Mouse (Mus musculus): Measurements from ENCODE around the gene Mt3. TPM values are rescaled to one million over a fixed set of nuclear protein-coding genes. Genes with fewer than 3 reads are reported as not detected.
A peak's percentile ranks its signal among the peaks of the same experiment; 100 is the strongest.
"Not testable (repeated sequence)": the region's sequence is repeated elsewhere in the genome, so short reads cannot be mapped to it uniquely, and the experiment has no call there.

Gene Mt3
- total RNA-seq (2021) = 1 to 10 TPM; 4.1 to 5.9 TPM
- long read RNA-seq, experiment 1, partial matches to known transcripts = 0 of 3 reads
- long read RNA-seq, experiment 1, other reads (novel, unspliced or antisense) = 1 of 3 reads
- long read RNA-seq, experiment 2 = 0 reads

DNA sequence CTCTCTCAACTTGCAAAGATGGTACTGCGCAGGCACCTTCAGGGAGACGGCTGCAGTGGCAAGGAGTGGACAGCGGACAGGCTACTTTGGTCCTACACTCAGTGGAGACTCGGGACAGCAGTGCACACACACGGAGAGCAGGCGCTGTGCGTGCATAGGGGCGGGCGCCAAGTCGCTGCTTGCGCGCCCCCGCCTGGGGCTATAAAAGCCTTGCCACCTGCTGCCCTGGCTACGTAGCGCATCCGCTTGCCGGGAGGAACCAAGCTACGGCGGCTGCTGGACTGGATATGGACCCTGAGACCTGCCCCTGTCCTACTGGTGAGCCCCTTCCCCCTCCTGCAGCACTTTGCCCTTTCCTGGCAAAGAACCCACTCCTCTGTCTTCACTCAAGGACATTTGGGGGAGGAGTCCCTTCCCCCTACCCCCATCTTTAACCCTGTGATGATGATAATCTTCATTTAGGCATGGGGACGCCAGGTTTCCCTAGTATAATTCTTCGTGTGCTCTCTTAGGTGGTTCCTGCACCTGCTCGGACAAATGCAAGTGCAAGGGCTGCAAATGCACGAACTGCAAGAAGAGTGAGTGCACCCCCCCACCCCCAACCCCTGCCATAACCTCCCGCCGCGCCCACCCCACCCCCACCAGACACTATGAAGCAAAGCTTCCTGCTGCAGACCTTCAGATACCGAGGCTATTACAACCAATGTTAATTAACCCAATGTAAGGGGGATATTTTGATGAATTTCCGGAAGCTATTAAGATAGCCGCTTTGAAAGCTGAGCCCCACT, at the start of gene Mt3:
Mt3 (plus strand) TSS at position 95 of the 788 bp plus-strand sequence.
- DNase-seq = peak; percentile 55 to 63

DNA sequence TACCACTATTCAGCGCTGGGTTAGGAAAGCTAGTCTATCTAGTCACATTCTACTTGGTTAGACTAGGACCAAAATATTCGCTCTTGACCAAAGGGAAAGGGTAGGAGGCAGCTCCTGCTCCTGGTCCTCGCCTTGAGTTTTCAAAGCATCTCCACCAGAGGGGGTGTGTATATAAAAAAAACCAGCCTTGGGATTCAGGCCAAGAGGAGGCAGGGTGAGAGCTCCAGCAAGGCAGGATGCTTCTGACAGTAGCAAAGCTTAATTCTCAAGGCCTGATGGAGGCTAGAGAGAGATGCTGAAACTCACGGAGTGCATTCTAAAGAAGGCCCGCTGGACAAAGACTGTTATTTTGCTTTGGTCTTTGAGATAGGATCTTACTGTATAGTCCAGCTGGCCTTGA, 48.3 kb upstream of the Mt3 start:
- peak; percentile 26 to 46 for DNase-seq

DNA sequence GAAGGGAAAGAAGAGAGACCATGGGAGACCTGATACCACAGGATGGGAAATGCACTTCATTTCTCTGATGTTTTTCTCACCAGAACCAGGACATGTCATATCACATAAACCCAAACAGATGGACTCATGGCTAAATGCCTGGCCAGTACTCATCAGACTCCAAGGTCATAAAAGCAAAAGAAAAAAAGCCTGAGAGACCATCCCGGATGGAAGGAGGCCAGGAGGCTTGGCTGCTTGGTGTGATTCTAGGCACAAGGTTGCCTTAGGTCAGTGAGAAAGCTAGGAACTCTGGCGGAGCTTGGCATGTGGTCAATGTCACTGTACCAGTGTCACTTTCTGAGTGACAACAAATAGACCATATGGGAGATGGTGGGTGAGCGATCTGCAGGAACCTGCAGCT, 44.5 kb upstream of the Mt3 start:
- peak; percentile 74 to 79 for DNase-seq

GRCm38 (mm10) chr8:94109396-94109795, 43.0 kb upstream of the Mt3 start:
- no peak for DNase-seq

DNA sequence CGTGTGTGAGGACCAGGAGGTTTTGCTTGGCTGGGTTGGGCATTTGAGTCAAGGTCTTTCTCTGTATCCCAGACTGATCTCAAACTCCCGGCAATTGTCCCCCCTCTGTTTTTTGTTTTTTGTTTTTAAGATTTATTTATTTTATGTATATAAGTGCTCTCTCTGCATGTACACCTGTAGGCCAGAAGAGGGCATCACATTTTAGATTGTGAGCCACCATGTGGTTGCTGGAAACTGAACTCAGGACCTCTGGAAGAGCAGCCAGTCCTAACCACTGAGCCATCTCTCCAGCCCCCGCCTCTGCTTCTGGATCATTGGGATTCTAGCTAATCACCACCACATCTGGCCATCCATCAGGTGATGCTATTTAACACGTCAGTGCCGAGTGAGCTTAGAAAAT, 42.6 kb upstream of the Mt3 start:
- no peak for DNase-seq

DNA sequence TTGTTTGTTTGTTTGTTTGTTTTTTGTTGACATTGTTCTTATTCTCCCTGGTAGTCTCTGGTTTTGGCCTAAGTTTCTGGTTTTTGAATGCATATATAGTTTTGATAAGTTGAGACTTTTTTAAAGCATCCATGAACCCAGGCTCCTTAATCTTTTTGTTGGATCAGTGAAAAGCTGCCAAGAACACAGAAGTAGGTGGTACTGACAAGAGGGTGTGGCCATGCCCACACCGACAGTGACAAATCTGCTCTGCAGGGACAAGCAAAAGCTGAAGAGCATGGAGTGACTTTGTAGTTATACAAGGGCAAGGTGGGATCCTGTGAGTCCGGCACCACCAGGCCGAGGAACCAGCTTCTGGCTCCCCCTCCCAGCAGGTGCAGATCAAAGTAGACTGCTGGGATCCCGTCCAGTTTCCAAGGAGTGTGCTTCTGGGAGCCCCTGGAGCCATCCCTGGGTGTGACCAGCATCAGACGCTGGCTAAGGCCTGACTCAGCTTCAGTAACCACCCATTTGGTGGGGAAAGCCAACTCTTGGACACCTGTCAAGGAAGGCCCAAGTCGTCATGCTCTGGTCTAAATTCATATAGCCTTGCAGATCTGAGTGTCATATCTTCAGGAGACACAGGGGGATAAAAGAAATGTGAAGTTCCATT, 41.8 kb upstream of the Mt3 start:
- no peak for DNase-seq

DNA sequence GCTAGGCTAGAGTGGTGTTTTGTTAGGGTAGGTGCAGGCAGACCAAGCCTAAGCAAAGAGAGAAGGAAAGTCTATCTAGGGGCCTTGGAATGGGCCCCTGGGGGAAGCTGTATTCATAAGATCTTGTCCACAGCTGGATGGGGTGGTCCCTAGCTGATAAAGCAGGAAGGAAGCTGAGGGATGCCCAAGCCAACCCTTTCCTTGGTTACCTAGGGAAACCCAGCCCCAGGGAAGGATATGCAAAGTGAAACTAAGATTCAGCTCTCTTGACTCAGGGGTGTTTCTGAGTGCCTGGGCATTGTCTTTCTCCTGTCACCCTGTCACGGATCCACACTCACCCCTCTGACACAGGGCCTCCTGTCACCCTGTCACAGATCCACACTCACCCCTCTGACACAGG, 39.0 kb upstream of the Mt3 start:
- DNase-seq = no peak

DNA sequence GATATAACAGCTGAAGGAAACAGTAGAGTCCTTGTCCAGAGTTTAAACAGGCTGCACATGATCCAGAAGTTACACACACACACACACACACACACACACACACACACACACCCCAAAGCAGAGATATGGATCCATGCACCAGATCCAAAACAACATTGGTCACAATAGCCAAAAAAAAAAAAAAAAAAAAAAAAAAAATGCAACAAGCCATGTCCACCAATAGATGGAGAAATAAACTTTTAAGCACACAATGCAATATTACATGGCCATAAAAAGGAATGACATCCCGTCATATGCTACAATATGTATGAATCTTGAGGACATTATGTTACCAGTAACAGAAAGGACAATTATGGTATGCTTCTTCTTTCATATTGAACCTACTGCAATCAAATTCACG, 38.4 kb upstream of the Mt3 start:
- no peak for DNase-seq

GRCm38 (mm10) chr8:94118776-94119430, 33.5 kb upstream of the Mt3 start:
- DNase-seq = no peak

DNA sequence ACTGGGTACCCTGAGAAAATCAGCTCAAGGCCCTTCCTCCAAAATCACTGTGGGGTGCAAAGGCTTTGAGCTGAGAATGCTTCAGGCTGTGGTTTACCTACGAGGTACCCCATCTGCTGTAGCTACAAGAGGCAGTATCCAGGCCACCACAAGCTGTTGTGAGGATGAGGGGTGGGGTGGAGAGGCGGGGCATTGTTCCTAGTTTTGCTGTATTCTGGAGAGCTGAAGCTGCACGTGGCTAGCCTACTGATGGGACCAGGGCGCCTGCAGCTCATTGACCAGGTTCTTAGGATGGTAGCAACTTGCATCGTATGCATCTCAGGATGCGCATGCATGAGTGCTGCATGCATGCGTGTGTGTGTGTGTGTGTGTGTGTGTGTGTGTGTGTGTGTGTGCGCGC, 30.8 kb upstream of the Mt3 start:
- DNase-seq = no peak

DNA sequence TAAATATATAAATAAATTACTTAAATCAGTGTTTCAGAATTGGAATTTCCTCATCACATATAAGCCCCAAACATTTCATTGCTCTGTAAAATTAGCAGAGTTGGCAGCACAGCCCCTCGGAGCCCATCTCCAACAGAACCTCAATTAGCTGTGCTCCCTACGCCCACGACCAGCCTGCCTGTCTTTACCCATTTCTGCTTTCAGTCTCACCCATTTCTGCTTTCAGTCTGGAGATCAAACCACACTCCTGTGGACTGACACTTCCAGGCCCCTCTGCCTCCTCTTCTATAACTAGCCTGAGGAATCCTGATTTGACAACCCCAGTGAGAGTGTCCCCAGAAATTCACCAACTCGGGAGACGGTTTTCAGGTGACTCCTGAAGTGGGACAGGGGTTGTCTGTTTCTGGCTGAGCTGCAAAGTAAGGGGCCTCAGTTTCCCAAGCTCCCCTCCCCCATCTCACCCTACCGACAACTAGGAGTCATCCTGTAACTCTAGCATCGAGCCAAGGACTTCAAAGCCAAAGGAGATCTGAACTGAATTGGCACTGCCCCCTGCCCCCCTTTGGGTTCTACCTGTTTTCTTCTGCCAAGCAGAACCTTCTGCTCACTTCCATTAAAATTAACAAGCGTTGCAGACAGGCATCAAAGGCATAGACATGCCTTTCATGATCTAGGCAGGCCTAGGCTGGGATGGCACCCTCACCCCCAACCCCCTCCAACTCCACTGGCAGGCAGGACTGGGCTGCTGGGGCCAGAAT, 29.5 kb upstream of the Mt3 start:
- no peak for DNase-seq

DNA sequence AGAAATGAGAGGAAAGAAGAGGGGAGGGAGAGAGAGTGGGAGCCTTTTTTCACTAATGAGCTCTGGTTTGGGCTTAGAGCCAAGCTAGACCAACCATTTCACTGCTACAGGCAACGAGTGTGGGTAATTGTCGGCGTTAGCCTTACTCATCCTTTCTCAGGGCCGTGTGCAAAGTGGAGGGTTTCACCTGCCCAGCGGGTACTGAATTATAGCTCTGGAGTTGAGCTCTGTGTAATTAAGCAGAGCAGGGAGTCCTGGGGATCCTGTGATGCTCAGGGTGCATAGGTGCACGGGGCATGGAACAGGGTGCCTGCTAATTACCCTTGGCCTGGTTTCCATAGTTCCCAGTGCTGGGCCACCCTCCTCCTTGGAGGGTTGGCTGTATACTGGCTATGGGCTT, 24.7 kb upstream of the Mt3 start:
- no peak for DNase-seq

DNA sequence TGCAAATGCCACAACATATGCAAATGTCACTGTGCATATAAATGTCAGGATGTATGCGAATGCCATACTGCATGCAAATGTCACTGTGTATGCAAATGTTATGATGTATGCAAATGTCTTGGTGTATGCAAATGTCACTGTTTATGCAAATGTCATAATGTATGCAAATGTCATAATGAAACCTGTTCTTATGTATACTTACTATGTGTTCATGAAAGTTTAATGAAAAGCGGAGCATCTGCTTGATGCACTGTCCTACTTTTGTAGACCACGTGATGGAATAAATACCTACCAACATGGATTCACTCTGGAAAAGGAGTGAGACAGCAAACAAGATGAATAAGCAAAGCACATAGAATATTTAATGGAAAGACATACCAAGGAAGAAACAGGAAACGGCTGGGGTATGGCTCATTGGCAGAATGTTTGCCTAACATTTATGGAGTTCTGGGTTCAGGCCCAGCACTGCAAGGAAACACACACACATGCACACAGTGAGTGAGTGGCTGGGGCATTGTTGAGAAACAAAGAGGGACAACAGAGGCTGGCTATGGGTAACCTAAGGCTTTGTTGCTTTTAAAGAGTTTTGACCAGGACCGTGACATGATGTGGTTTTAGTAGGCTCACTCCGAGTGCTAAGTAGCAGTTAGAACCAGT, 23.1 kb upstream of the Mt3 start:
- no peak for DNase-seq

- no peak for DNase-seq
These were observed 22.3 kb upstream of the Mt3 start for GRCm38 (mm10) chr8:94130126-94130525.

DNA sequence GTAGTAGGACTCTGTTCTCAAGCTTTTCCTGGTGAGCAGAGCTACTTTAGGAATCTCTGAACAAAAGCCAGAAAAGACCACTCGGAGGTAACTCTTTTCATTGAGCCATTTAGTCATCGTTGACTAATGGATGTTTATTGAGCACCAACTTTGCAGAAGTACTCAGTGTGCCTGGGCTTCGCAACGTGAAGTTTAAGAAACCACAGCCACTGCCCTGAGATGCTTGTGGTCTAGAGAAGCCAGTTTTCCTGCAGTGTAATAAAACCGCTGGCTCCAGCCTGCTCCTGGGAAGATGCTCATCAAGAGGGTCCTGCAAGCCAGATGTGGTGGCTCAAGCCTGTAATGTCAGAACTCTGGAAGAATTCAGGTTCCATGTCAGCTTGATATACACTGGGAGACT, 20.3 kb upstream of the Mt3 start:
- no peak for DNase-seq

DNA sequence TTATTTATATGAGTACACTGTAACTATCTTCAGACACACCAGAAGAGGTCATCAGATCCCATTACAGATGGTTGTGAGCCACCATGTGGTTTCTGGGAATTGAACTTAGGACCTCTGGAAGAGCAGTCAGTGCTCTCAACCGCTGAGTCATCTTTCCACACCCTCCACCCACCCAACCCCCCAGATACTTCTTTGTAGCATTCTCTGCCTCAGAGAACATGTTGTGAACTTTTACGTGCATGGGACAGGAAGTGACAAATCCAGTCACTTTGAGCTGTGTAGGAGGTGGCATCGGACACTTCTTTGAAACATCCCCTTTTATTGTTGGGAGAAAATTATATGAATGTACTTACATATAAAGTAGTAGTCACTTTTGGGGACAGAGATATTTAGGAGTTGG, 17.8 kb upstream of the Mt3 start:
- DNase-seq = not testable (repeated sequence)

DNA sequence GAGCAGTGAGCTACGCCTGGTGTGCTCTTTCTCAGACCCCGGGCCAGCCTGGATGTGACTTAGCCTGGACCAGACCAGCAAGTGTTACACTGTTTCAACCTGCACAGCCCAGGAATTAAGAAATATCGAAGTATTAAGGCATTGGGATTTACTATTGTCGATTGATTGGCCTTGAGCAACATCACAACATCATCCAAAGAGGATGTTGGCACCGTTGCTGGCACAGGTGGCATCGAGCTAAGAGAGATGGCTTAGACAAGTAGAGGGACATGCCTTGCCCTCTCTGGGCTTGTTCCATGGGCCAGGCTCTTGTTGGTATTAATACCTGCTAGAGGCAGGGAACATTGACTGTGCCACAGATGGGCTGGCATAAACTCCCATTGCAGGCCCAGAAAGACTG, 16.9 kb upstream of the Mt3 start:
- DNase-seq = no peak

DNA sequence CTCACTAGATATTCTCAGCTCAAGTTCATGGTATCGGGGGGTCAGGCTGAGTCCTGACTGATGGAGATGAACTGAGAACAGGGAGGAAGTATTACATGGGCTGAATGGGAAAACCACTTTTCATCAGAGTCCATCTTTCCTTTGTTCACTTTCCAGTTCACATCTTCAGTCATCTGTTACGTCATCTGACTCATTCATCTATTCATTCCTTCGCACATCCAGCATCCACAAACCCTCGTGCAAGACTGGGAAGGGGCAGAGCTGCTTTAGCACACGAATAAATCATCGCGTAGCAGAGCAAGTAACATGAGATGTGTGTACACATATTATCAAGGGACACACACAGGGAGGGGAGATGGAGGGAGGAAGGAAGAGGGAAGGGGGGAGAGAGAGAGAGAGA, 16.2 kb upstream of the Mt3 start:
- DNase-seq = no peak

GRCm38 (mm10) chr8:94136933-94137332, 15.5 kb upstream of the Mt3 start, which contains the start of gene Mt4:
Gene Mt4, plus strand, starts transcription at chr8:94137197.
- DNase-seq = no peak

DNA sequence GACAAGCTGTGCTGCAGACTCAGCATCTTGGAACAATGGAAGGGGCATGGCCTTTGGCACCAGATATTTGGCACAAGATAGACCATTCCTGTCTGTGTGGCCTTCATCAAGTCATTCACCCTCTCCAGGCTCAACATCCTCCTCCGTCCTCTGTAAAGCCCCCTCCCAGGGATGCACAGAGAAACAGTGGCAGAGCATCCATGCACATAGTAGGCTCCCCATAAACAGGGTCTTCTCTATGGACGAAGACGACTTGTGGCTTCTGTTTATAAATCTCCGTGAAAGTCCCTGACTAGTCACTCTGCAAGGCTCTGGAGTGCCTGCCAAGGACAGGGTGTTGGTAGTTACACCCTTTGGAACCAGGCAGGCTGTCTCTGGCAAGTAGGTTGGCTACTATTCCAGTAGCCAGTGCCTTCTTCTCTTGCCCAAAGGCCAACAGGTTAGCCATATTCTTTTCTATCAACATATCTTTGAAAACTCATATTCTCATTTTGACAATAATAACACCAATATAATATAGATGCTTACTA, 12.1 kb upstream of the Mt3 start:
- peak in 1 of 2 experiments; percentile 27 for DNase-seq

DNA sequence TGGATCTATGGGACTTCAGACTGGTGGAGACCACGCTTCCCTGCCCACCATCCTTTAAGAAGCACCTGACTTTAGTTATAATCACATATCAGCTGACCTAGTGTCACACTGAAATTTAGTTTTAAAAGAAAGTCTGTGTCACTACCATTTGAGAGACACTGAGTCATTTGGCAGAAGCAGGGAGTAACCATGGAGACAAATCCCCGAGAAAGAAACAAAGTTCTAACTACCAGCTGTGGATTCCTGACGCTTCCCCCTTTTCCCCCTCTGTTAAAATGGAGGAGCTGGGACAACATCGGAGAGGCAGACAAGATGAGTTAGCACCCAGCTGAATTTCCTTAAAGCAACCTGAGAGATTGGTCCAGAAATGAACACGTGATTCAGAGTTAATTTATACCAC, 4.2 kb upstream of the Mt3 start:
- no peak for DNase-seq

- no peak for DNase-seq
These were observed 1.5 kb upstream of the Mt3 start for GRCm38 (mm10) chr8:94150925-94151324.
